Mouse (Mus musculus) ES-Bruce4 (cell line): ENCODE measurements around the gene Tmem87b.

ENCODE experiments used
- CTCF ChIP-seq: IDR thresholded peaks from one replicate; pipeline ENCODE4 v1.8.1; 2011; ENCODE audit warnings: low read depth, low read length
- POLR2A ChIP-seq: IDR thresholded peaks from one replicate; pipeline ENCODE4 v1.8.1; 2011; ENCODE audit warnings: low read length; ENCODE audit not compliant: insufficient read depth

GRCm38 (mm10) chr2:128850036-128850435, 32.1 kb downstream of the Tmem87b start:
- TF ChIP-seq CTCF (no peak), POLR2A (no peak)
